Mouse (Mus musculus) myocyte (in vitro differentiated cells): ENCODE measurements around the gene Bdkrb1. TPM values are rescaled to one million over a fixed set of nuclear protein-coding genes. Genes with fewer than 3 reads are reported as not detected.

Source experiments
- H3K27me3 ChIP-seq: one replicate; pipeline ENCODE4 v1.6.1; 2011; ENCODE audit not compliant: control insufficient read depth, insufficient read depth, insufficient read length
- H3K36me3 ChIP-seq: one replicate; pipeline ENCODE4 v1.6.1; 2011; ENCODE audit not compliant: control insufficient read depth, insufficient read depth
- H3K4me2 ChIP-seq: one replicate; pipeline ENCODE4 v1.6.1; 2011; ENCODE audit warnings: low read depth, control low read depth
- H3K4me3 ChIP-seq: one replicate; pipeline ENCODE4 v1.5.1; 2011; ENCODE audit warnings: mild to moderate bottlenecking, control low read depth, moderate library complexity
- H3K79me2 ChIP-seq: one replicate; pipeline ENCODE4 v1.6.1; 2011; ENCODE audit not compliant: control insufficient read depth, insufficient read depth
- H3ac ChIP-seq: one replicate; pipeline ENCODE4 v1.6.1; 2011; ENCODE audit not compliant: control insufficient read depth, insufficient read length
- CEBPB ChIP-seq: IDR thresholded peaks from 2 replicates; pipeline ENCODE4 v1.6.1; 2011; ENCODE audit warnings: mild to moderate bottlenecking, moderate library complexity; ENCODE audit not compliant: poor library complexity, insufficient read depth, severe bottlenecking
- E2F4 ChIP-seq: IDR thresholded peaks from one replicate; pipeline ENCODE4 v1.6.1; 2011; ENCODE audit warnings: mild to moderate bottlenecking, control low read depth, moderate library complexity; ENCODE audit not compliant: insufficient read depth
- MAX ChIP-seq: IDR thresholded peaks from one replicate; pipeline ENCODE4 v1.6.1; 2011; ENCODE audit warnings: low read depth, mild to moderate bottlenecking, control low read depth
- MYOD1 ChIP-seq, 3 experiments: IDR thresholded peaks; one replicate each; pipeline ENCODE4 v1.6.1; 2011; ENCODE audit warnings: control low read depth in 2 of 3, low read depth in 2 of 3, mild to moderate bottlenecking in 2 of 3, moderate library complexity in 1 of 3; ENCODE audit not compliant: insufficient read length in 2 of 3, control insufficient read depth in 1 of 3
- MYOG ChIP-seq, 3 experiments: IDR thresholded peaks; one replicate each; pipeline ENCODE4 v1.6.1; 2011; ENCODE audit warnings: control low read depth in 2 of 3, low read depth in 2 of 3, mild to moderate bottlenecking in 2 of 3; ENCODE audit not compliant: insufficient read length in 2 of 3, control insufficient read depth in 1 of 3, insufficient read depth in 1 of 3
- POLR2A ChIP-seq: IDR thresholded peaks from one replicate; pipeline ENCODE4 v1.6.1; 2011; ENCODE audit warnings: low read depth, mild to moderate bottlenecking, control low read depth, moderate library complexity; ENCODE audit not compliant: insufficient read length
- POLR2AphosphoS2 ChIP-seq: IDR thresholded peaks from one replicate; pipeline ENCODE4 v1.6.1; 2011; ENCODE audit warnings: low read depth, control low read depth; ENCODE audit not compliant: insufficient read length
- REST ChIP-seq: IDR thresholded peaks from one replicate; pipeline ENCODE4 v1.6.1; 2011; ENCODE audit warnings: mild to moderate bottlenecking, control low read depth, moderate library complexity; ENCODE audit not compliant: insufficient read depth, insufficient read length
- SRF ChIP-seq: IDR thresholded peaks from one replicate; pipeline ENCODE4 v1.6.1; 2011; ENCODE audit warnings: low read depth; ENCODE audit not compliant: control insufficient read depth, insufficient read length
- TCF12 ChIP-seq: IDR thresholded peaks from one replicate; pipeline ENCODE4 v1.6.1; 2011; ENCODE audit warnings: mild to moderate bottlenecking, control low read depth; ENCODE audit not compliant: poor library complexity, insufficient read depth, severe bottlenecking
- TCF3 ChIP-seq: IDR thresholded peaks from one replicate; pipeline ENCODE4 v1.6.1; 2011; ENCODE audit warnings: low read depth, control low read depth; ENCODE audit not compliant: insufficient read length
- USF1 ChIP-seq: IDR thresholded peaks from one replicate; pipeline ENCODE4 v1.6.1; 2011; ENCODE audit warnings: low read depth, mild to moderate bottlenecking, control low read depth, moderate library complexity
- polyA plus RNA-seq: library from polyadenylated mRNA; unstranded; fragments of >200 nt; fragmentation: generic; extraction: Trizol; gene quantifications from one replicate; pipeline ENCODE4 v1.2.1, GENCODE M21; 2012; ENCODE audit warnings: missing spikeins

Bdkrb1 gene
- polyA plus RNA-seq, 1 experiment = 1.00 TPM

- Histone ChIP-seq H3K27me3 (no peaks in the 10 kb centered on the region), H3K4me2 (no peak overlapping the region), H3K36me3 (no peaks in the 10 kb centered on the region), H3K4me3 (no peak overlapping the region), H3ac (no peak overlapping the region), H3K79me2 (no peaks in the 10 kb centered on the region)
- TF ChIP-seq TCF12 = no peak
- TF ChIP-seq CEBPB = no peak
- TF ChIP-seq REST = no peak
- TF ChIP-seq E2F4 = no peak
- TF ChIP-seq MAX = no peak
- TF ChIP-seq TCF3 = no peak
- no peak for TF ChIP-seq POLR2A
Measured at GRCm38 (mm10) chr12:105603904-105604303, 1.0 kb downstream of the Bdkrb1 start.

DNA sequence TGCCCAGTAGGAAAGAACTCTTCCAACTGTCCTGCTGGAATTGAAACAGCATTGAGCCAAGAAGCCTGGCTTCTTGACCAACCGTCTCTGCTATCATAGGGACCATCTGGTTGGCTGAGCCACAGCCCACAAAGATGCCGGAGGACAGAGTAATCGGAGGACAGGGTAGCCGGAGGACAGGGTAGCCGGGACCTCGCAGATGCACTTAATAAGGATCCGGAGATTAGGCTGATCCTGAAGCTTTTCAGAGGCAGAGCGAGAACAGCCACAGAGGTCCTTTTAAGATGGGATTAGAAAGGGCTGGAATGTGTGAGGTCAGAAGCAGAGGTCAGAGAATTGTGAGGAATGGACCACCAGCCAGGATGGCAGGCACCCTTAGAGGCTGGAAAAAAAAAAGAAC is 2.3 kb downstream of the Bdkrb1 start:
- H3K4me2 ChIP-seq = no peak overlapping the region
- TF ChIP-seq REST (no peak), MAX (no peak), TCF12 (no peak), TCF3 (no peak), E2F4 (no peak)
- no peak overlapping the region for H3ac ChIP-seq
- no peaks in the 10 kb centered on the region for H3K36me3 ChIP-seq
- no peaks in the 10 kb centered on the region for H3K27me3 ChIP-seq
- H3K4me3 ChIP-seq = no peak overlapping the region
- H3K79me2 ChIP-seq = no peaks in the 10 kb centered on the region

GRCm38 (mm10) chr12:105606881-105607280 is 4.0 kb downstream of the Bdkrb1 start:
- H3K4me2 ChIP-seq = no peak overlapping the region
- no peaks in the 10 kb centered on the region for H3K36me3 ChIP-seq
- H3ac ChIP-seq = no peak overlapping the region
- H3K4me3 ChIP-seq = no peak overlapping the region
- H3K79me2 ChIP-seq = no peaks in the 10 kb centered on the region
- H3K27me3 ChIP-seq = no peaks in the 10 kb centered on the region
- no peak for TF ChIP-seq E2F4
- no peak for TF ChIP-seq POLR2AphosphoS2

- H3ac ChIP-seq = no peak overlapping the region
- H3K4me2 ChIP-seq = no peak overlapping the region
- no peaks in the 10 kb centered on the region for H3K79me2 ChIP-seq
- H3K27me3 ChIP-seq = no peaks in the 10 kb centered on the region
- no peaks in the 10 kb centered on the region for H3K36me3 ChIP-seq
- H3K4me3 ChIP-seq = no peak overlapping the region
- TF ChIP-seq POLR2AphosphoS2 (no peak), SRF (no peak), MAX (no peak), MYOG (IDR thresholded peaks at IDR 0.05; ENCODE audit: control insufficient read depth in 1 of 3, insufficient read depth in 1 of 3, insufficient read length in 2 of 3, low read depth in 2 of 3) (no peak), POLR2A (no peak), CEBPB (no peak), E2F4 (no peak)
Measured at GRCm38 (mm10) chr12:105611045-105611444, 8.2 kb downstream of the Bdkrb1 start.

DNA sequence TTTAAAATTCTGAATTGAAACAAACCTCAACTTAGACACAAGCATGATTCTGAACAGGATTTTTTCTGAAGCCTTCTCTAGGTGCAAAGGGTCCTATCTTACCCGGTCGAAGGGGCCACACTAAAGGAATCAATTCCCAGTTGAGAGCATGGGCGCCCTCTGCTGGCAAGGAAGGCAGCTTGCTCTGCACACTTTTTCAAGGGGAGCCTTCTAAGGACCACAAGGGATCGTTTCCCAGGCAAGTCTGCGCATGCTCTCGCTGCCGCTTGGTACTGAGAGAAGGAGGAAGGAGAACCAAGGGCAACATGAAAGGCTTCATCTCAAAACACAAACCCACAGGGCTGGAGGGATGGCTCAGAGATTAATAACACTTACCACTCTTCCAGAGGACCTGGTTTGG is 8.9 kb downstream of the Bdkrb1 start:
- H3K4me2 ChIP-seq = no peak overlapping the region
- H3ac ChIP-seq = no peak overlapping the region
- no peak overlapping the region for H3K4me3 ChIP-seq
- no peaks in the 10 kb centered on the region for H3K36me3 ChIP-seq
- no peak for TF ChIP-seq E2F4
- TF ChIP-seq SRF = no peak
- TF ChIP-seq POLR2A = no peak
- TF ChIP-seq POLR2AphosphoS2 = peak; percentile 5
- H3K27me3 ChIP-seq = no peaks in the 10 kb centered on the region
- H3K79me2 ChIP-seq = no peaks in the 10 kb centered on the region

GRCm38 (mm10) chr12:105613559-105613958 is 10.7 kb downstream of the Bdkrb1 start:
- TF ChIP-seq CEBPB = no peak
- Histone ChIP-seq H3K27me3 (no peaks in the 10 kb centered on the region), H3K4me2 (no peak overlapping the region), H3ac (no peak overlapping the region), H3K36me3 (peaks cover 3% of the 10 kb centered on the region), H3K79me2 (no peaks in the 10 kb centered on the region), H3K4me3 (no peak overlapping the region)

DNA sequence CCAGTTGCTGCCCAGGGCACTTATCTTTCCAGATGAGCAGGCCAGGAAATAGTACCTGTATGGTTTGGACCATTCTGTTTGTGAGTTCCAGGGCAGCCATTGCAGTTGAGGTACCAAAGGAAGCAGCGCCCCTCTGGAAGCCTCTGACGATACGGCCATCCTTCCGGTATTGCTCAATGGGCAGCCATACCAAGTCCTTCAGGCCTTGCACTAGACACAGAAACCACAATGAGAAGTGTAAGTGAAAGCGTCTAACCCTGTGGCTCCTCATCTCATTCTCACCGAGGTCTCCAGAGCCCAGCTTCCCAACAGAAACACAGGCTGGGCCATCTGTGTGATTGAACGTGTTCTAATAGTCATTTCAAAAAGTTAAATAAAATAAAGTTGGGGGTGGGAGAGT is 19.2 kb downstream of the Bdkrb1 start:
- peaks cover 28% of the 10 kb centered on the region for H3K36me3 ChIP-seq
- H3K79me2 ChIP-seq = no peaks in the 10 kb centered on the region
- H3K4me3 ChIP-seq = no peak overlapping the region
- no peaks in the 10 kb centered on the region for H3K27me3 ChIP-seq
- no peak overlapping the region for H3K4me2 ChIP-seq
- TF ChIP-seq TCF12 (no peak), REST (no peak), MYOG (IDR thresholded peaks at IDR 0.05; ENCODE audit: control insufficient read depth in 1 of 3, insufficient read depth in 1 of 3, insufficient read length in 2 of 3, low read depth in 2 of 3) (no peak), CEBPB (no peak), SRF (no peak), MAX (no peak), USF1 (no peak), TCF3 (no peak), MYOD1 (IDR thresholded peaks at IDR 0.05; ENCODE audit: control insufficient read depth in 1 of 3, insufficient read length in 2 of 3, low read depth in 2 of 3) (no peak), E2F4 (no peak), POLR2AphosphoS2 (no peak), POLR2A (no peak)
- H3ac ChIP-seq = no peak overlapping the region
